Mouse (Mus musculus) CH12.LX (cell line): Measurements from ENCODE around the gene Tmem145. TPM values are rescaled to one million over a fixed set of nuclear protein-coding genes. Genes with fewer than 3 reads are reported as not detected.
A peak's percentile ranks its signal among the peaks of the same experiment; 100 is the strongest.

Experiments used
- DNase-seq: peaks from one replicate; pipeline ENCODE4 v3.0.0-alpha.2; 2013; ENCODE audit errors: extremely low read depth
- H3K27ac ChIP-seq: 2 replicates; pipeline ENCODE4 v1.5.1; 2012; ENCODE audit warnings: low read depth, mild to moderate bottlenecking, control low read depth, moderate library complexity; ENCODE audit not compliant: insufficient read depth
- H3K27me3 ChIP-seq: replicated peaks from 2 replicates; pipeline ENCODE3; 2012; ENCODE audit warnings: inconsistent platforms
- H3K36me3 ChIP-seq, 2 experiments: replicated peaks in 1 of 2; 2 replicates each; pipeline versions ENCODE3 to v1.6.1; 2012; ENCODE audit warnings: inconsistent platforms in 1 of 2, low read length in 1 of 2, mild to moderate bottlenecking in 1 of 2, mixed read lengths in 1 of 2, moderate library complexity in 1 of 2; ENCODE audit not compliant: control insufficient read depth in 1 of 2, insufficient read depth in 1 of 2
- H3K4me1 ChIP-seq, 2 experiments: 2 replicates each; pipeline ENCODE4 v1.6.1; 2012; ENCODE audit warnings: inconsistent platforms in 1 of 2, moderate library complexity in 1 of 2; ENCODE audit not compliant: insufficient read depth in 2 of 2, control insufficient read depth in 1 of 2
- H3K4me2 ChIP-seq: 2 replicates; pipeline ENCODE4 v1.6.1; 2012; ENCODE audit warnings: low read depth, mild to moderate bottlenecking, control low read depth; ENCODE audit not compliant: poor library complexity, insufficient read depth, severe bottlenecking
- H3K4me3 ChIP-seq, 3 experiments: fragments of 150-350 bp in 1 of 3; sonication (generic) in 1 of 3; replicated peaks in 1 of 3; 2 replicates each; pipeline versions ENCODE3 to v1.5.1; 2011 to 2012; ENCODE audit warnings: low read depth in 2 of 3, low read length in 2 of 3, mild to moderate bottlenecking in 2 of 3, moderate library complexity in 2 of 3, control low read depth in 1 of 3, improper control_type of control experiment in 1 of 3, inconsistent platforms in 1 of 3, mixed read lengths in 1 of 3; ENCODE audit not compliant: poor library complexity in 1 of 3
- H3K79me2 ChIP-seq: replicated peaks from 2 replicates; pipeline ENCODE4 v1.6.1; 2012; ENCODE audit warnings: mild to moderate bottlenecking, moderate library complexity; ENCODE audit not compliant: control insufficient read depth, poor library complexity, insufficient read depth, severe bottlenecking; ENCODE audit errors: extremely low read depth
- H3K9ac ChIP-seq: 2 replicates; pipeline ENCODE4 v1.6.1; 2012; ENCODE audit warnings: low read depth, mild to moderate bottlenecking, control low read depth, moderate library complexity; ENCODE audit not compliant: insufficient read depth
- H3K9me3 ChIP-seq: replicated peaks from 2 replicates; pipeline ENCODE3; 2012; ENCODE audit warnings: low read length, inconsistent platforms, mixed read lengths
- BHLHE40 ChIP-seq: IDR thresholded peaks from 2 replicates; pipeline ENCODE4 v1.6.1; 2011; ENCODE audit warnings: mild to moderate bottlenecking, low read depth, low read length, improper control_type of control experiment
- CHD1 ChIP-seq: IDR thresholded peaks from 2 replicates; pipeline ENCODE4 v1.6.1; 2012; ENCODE audit warnings: low read depth, low read length, improper control_type of control experiment, inconsistent platforms
- CTCF ChIP-seq, 2 experiments: IDR thresholded peaks in 1 of 2; conservative IDR thresholded peaks in 1 of 2; 2 replicates each; pipeline ENCODE4 v1.5.1; 2011 to 2012; ENCODE audit warnings: low read depth in 2 of 2, low read length in 2 of 2, improper control_type of control experiment in 1 of 2, inconsistent platforms in 1 of 2, mild to moderate bottlenecking in 1 of 2, moderate library complexity in 1 of 2
- EP300 ChIP-seq: IDR thresholded peaks from 2 replicates; pipeline ENCODE4 v1.6.1; 2011; ENCODE audit warnings: low read length, improper control_type of control experiment
- ETS1 ChIP-seq: conservative IDR thresholded peaks from 2 replicates; pipeline ENCODE4 v1.6.1; 2012; ENCODE audit warnings: low read depth, mild to moderate bottlenecking, inconsistent platforms, low read length, improper control_type of control experiment, moderate library complexity
- HCFC1 ChIP-seq: IDR thresholded peaks from 2 replicates; pipeline ENCODE4 v1.6.1; 2012; ENCODE audit warnings: low read depth, mild to moderate bottlenecking, inconsistent platforms, low read length, improper control_type of control experiment
- JUND ChIP-seq: conservative IDR thresholded peaks from 2 replicates; pipeline ENCODE4 v1.6.1; 2011; ENCODE audit warnings: low read depth, low read length, improper control_type of control experiment
- KAT2A ChIP-seq: IDR thresholded peaks from 2 replicates; pipeline ENCODE4 v1.6.1; 2012; ENCODE audit warnings: low read length, improper control_type of control experiment, inconsistent platforms; ENCODE audit not compliant: insufficient replicate concordance
- MAFK ChIP-seq: IDR thresholded peaks from 2 replicates; pipeline ENCODE4 v1.6.1; 2011; ENCODE audit warnings: low read length, improper control_type of control experiment; ENCODE audit not compliant: insufficient replicate concordance
- MAX ChIP-seq: IDR thresholded peaks from 2 replicates; pipeline ENCODE4 v1.6.1; 2011; ENCODE audit warnings: low read length, improper control_type of control experiment
- MAZ ChIP-seq: IDR thresholded peaks from 2 replicates; pipeline ENCODE4 v1.6.1; 2012; ENCODE audit warnings: low read depth, mild to moderate bottlenecking, inconsistent platforms, low read length, improper control_type of control experiment, moderate library complexity
- MEF2A ChIP-seq: IDR thresholded peaks from 2 replicates; pipeline ENCODE4 v1.6.1; 2014; ENCODE audit warnings: low read depth, mild to moderate bottlenecking, inconsistent platforms, low read length, improper control_type of control experiment, borderline replicate concordance
- MXI1 ChIP-seq: IDR thresholded peaks from 2 replicates; pipeline ENCODE4 v1.6.1; 2011; ENCODE audit warnings: mild to moderate bottlenecking, low read depth, low read length, improper control_type of control experiment
- MYC ChIP-seq: IDR thresholded peaks from 2 replicates; pipeline ENCODE4 v1.6.1; 2011; ENCODE audit warnings: low read depth, mild to moderate bottlenecking, improper control_type of control experiment, low read length
- NELFE ChIP-seq: IDR thresholded peaks from 2 replicates; pipeline ENCODE4 v1.6.1; 2011; ENCODE audit warnings: low read depth, low read length, improper control_type of control experiment
- NRF1 ChIP-seq: IDR thresholded peaks from 2 replicates; pipeline ENCODE4 v1.6.1; 2014; ENCODE audit warnings: low read depth, mild to moderate bottlenecking, inconsistent platforms, low read length, improper control_type of control experiment, moderate library complexity
- POLR2AphosphoS2 ChIP-seq: IDR thresholded peaks from 2 replicates; pipeline ENCODE4 v1.6.1; 2011; ENCODE audit warnings: low read depth, low read length, improper control_type of control experiment
- RCOR1 ChIP-seq: conservative IDR thresholded peaks from 2 replicates; pipeline ENCODE4 v1.6.1; 2012; ENCODE audit warnings: low read depth, mild to moderate bottlenecking, inconsistent platforms, low read length, improper control_type of control experiment
- SIN3A ChIP-seq: IDR thresholded peaks from 2 replicates; pipeline ENCODE4 v1.6.1; 2012; ENCODE audit warnings: low read length, improper control_type of control experiment, inconsistent platforms
- TBP ChIP-seq: conservative IDR thresholded peaks from 2 replicates; pipeline ENCODE4 v1.6.1; 2011; ENCODE audit warnings: low read depth, low read length, improper control_type of control experiment
- TCF12 ChIP-seq: IDR thresholded peaks from 2 replicates; pipeline ENCODE4 v1.6.1; 2014; ENCODE audit warnings: low read depth, mild to moderate bottlenecking, inconsistent platforms, low read length, improper control_type of control experiment
- UBTF ChIP-seq: IDR thresholded peaks from 2 replicates; pipeline ENCODE4 v1.6.1; 2012; ENCODE audit warnings: low read depth, mild to moderate bottlenecking, inconsistent platforms, low read length, improper control_type of control experiment, moderate library complexity
- USF1 ChIP-seq: IDR thresholded peaks from 2 replicates; pipeline ENCODE4 v1.6.1; 2014; ENCODE audit warnings: low read depth, mild to moderate bottlenecking, inconsistent platforms, low read length, improper control_type of control experiment
- USF2 ChIP-seq: conservative IDR thresholded peaks from 2 replicates; pipeline ENCODE4 v1.6.1; 2011; ENCODE audit warnings: low read depth, low read length, improper control_type of control experiment
- ZC3H11A ChIP-seq: IDR thresholded peaks from 2 replicates; pipeline ENCODE4 v1.6.1; 2012; ENCODE audit warnings: low read depth, mild to moderate bottlenecking, inconsistent platforms, low read length, improper control_type of control experiment
- ZKSCAN1 ChIP-seq: IDR thresholded peaks from 2 replicates; pipeline ENCODE4 v1.6.1; 2012; ENCODE audit warnings: low read depth, inconsistent platforms, low read length, improper control_type of control experiment, borderline replicate concordance
- ZMIZ1 ChIP-seq: IDR thresholded peaks from 2 replicates; pipeline ENCODE4 v1.6.1; 2012; ENCODE audit warnings: low read depth, mild to moderate bottlenecking, inconsistent platforms, low read length, improper control_type of control experiment
- ZNF384 ChIP-seq: IDR thresholded peaks from 2 replicates; pipeline ENCODE4 v1.6.1; 2012; ENCODE audit warnings: low read depth, low read length, improper control_type of control experiment, inconsistent platforms
- dilution Hi-C: fragments of 300-500 bp; cut with MboI; formaldehyde crosslinking; loops from 2 replicates; pipeline ENCODE4 v1.14.3; 2020; ENCODE audit warnings: low sequenced_read_pairs; ENCODE audit not compliant: extremely low pct_unique_long_range_greater_than_20kb, extremely low pct_ligation_motif_present
- in situ Hi-C: fragments of 300-500 bp; cut with MboI; formaldehyde crosslinking; loops from 3 replicates; pipeline ENCODE4 v1.14.3; 2019; ENCODE audit warnings: low sequenced_read_pairs, low pct_ligation_motif_present, low pct_unique_long_range_greater_than_20kb, mixed read lengths
- polyA plus RNA-seq: library from polyadenylated mRNA; unstranded; fragments of >175 nt; gene quantifications from 2 replicates; pipeline ENCODE4 v1.2.1, GENCODE M21; 2012; ENCODE audit warnings: low read depth; ENCODE audit not compliant: insufficient read length
- total RNA-seq, 2 experiments: library from RNA; depleted of rRNA; stranded (reverse); fragments of 300-350 nt in 1 of 2; fragments of >200 nt in 1 of 2; gene quantifications; 2 replicates each; pipeline ENCODE4 v1.2.3; 2012 to 2014

Gene Tmem145
- total and polyA plus RNA-seq, 3 experiments: 0.10 TPM; not detected in 2

- Histone ChIP-seq H3K9ac (no peak overlapping the region; the same call in 1 of the 2 replicates), H3K4me3 (no peak overlapping the region), H3K4me2 (peak overlapping the region; percentile 54; the same call in 1 of the 2 replicates), H3K27me3 (peaks cover 56% of the 10 kb centered on the region), H3K36me3 (no peaks in the 10 kb centered on the region), H3K27ac (no peak overlapping the region), H3K4me1 (peaks cover 7 to 14% of the 10 kb centered on the region in 2 experiments; a peak in 3 of 4 replicates), H3K9me3 (peaks cover 2% of the 10 kb centered on the region), H3K79me2 (no peaks in the 10 kb centered on the region)
- DNase-seq: no peak
- TF ChIP-seq CHD1 (no peak), MAX (no peak)
- in situ Hi-C loops: no loop called here
- dilution Hi-C loops: no loop called here
These were observed 9.6 kb downstream of the Tmem145 start for GRCm38 (mm10) chr7:25315306-25316041.

- DNase-seq: peak; percentile 94
- dilution Hi-C loops (no loop called here), in situ Hi-C loops (no loop called here)
- Histone ChIP-seq H3K4me1 (peaks cover 7 to 14% of the 10 kb centered on the region in 2 experiments; a peak in 3 of 4 replicates), H3K27ac (no peak within 1 kb of the TSS), H3K79me2 (no peaks in the 10 kb centered on the region), H3K4me2 (peak within 1 kb of the TSS; percentile 62), H3K9me3 (peaks cover 2% of the 10 kb centered on the region), H3K9ac (no peak within 1 kb of the TSS; the same call in 1 of the 2 replicates), H3K4me3 (peak within 1 kb of the TSS; percentile 7 to 38 (median 34)), H3K27me3 (peaks cover 46% of the 10 kb centered on the region), H3K36me3 (no peaks in the 10 kb centered on the region)
- TF ChIP-seq ZNF384 (no peak), USF2 (no peak), HCFC1 (peak; percentile 67), MEF2A (no peak), JUND (0 out of 2 replicates have a peak, but pooled peaks have one; percentile 25), KAT2A (no peak), USF1 (no peak), EP300 (0 out of 2 replicates have a peak, but pooled peaks have one; percentile 9), MAFK (no peak), BHLHE40 (no peak), TBP (0 out of 2 replicates have a peak, but pooled peaks have one; percentile 44), SIN3A (0 out of 2 replicates have a peak, but pooled peaks have one; percentile 42), POLR2AphosphoS2 (no peak), RCOR1 (no peak), MAX (no peak), ETS1 (no peak), MYC (peak; percentile 79), ZKSCAN1 (no peak), TCF12 (no peak), ZC3H11A (peak; percentile 49; the same call in 1 of the 2 replicates), UBTF (no peak), MXI1 (no peak), MAZ (0 out of 2 replicates have a peak, but pooled peaks have one; percentile 42), ZMIZ1 (no peak), NELFE (peak; percentile 60; the same call in 1 of the 2 replicates), CTCF (conservative IDR thresholded peaks at IDR 0.05 in 1 of 2, IDR thresholded peaks at IDR 0.05 in 1 of 2; ENCODE audit: low read depth in 2 of 2, low read length in 2 of 2) (peak; percentile 62 to 97; a peak in 3 of 4 replicates), NRF1 (peak; percentile 89)
These were observed 10.9 kb downstream of the Tmem145 start, which contains the start of gene Megf8 for GRCm38 (mm10) chr7:25316532-25317445. Megf8 (plus strand) TSS chr7:25317164.
